Mouse (Mus musculus): ENCODE measurements at regions not wholly inside any gene's neighbourhood (a gene's known extent, or its start where the extent isn't known, plus 50 kb on each side); places are given as distances from the start of the nearest gene placed in this dataset.

DNA sequence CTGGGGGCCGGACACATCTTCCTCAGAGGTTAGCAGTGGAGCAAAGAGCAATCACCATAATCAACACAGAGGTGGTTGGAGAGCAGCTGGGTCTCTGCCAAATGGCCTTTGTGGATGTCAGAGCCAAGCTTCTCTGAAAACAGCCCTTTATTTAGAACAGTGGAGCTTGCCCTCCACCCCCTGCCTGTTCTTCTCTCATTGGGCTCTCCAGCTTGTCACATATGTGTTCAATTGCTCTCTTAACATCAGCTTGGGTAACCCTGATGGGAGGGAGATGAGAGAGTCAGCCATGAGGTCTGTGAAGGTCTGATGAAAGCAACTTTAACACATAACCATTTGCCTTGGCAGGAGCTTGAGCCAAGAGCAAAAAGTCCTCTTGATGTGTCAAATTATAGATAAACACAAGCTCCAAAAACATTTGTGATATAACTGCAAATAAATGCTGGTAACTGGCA, 140.1 kb upstream of the Spdl1 start:
- TF ChIP-seq EP300 (IDR thresholded peaks at IDR 0.05; ENCODE audit: low read depth) (no peak), CTCF (IDR thresholded peaks at IDR 0.05; ENCODE audit: low read depth) (no peak)

Measured in liver, embryonic 14.5 days (tissue).